Mouse (Mus musculus): Measurements from ENCODE around the gene Ncaph2. TPM values are rescaled to one million over a fixed set of nuclear protein-coding genes. Genes with fewer than 3 reads are reported as not detected.

Ncaph2 gene
- total RNA-seq, 2 experiments from 2014 or later, result 96.7 to 115 TPM

GRCm38 (mm10) chr15:89377938-89378828 is 22.7 kb downstream of the Ncaph2 start:
- peak; percentile 5 for ATAC-seq (replicated peaks; ENCODE audit: poor library complexity)

GRCm38 (mm10) chr15:89378831-89379401 is 23.4 kb downstream of the Ncaph2 start, which contains the start of gene Odf3b:
Gene Odf3b, minus strand, starts transcription at chr15:89379282.
- ATAC-seq (replicated peaks; ENCODE audit: poor library complexity), result peak; percentile 22

GRCm38 (mm10) chr15:89379429-89379828 is 23.9 kb downstream of the Ncaph2 start:
- ATAC-seq (replicated peaks; ENCODE audit: poor library complexity), result peak; percentile 73

GRCm38 (mm10) chr15:89384617-89385016 is 29.1 kb downstream of the Ncaph2 start, which contains the start of gene Klhdc7b:
Gene Klhdc7b, plus strand, starts transcription at chr15:89384917.
- no peak for ATAC-seq (replicated peaks; ENCODE audit: poor library complexity)

- peak; percentile 36 for ATAC-seq (replicated peaks; ENCODE audit: poor library complexity)
Measured at GRCm38 (mm10) chr15:89387127-89387526, 31.6 kb downstream of the Ncaph2 start.

DNA sequence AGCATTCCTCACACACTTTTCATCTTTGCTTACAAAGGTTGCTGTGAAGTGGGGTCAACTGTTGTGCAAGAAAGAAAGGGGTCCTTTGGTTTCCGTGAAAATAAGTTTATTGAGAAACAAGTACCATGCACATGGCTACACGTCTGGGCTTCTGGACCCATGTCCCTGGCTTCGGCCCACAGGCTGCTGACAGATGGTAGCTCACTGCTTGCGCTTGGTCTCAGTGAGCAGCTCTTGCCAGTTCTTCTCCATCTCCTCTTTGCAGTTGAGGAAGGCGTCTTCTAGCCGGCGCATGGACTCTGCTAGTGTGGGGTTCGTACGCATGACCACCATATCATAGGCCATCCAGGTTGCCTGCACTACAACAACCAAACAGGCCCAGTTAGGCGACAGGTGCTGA is 34.6 kb downstream of the Ncaph2 start:
- ATAC-seq (replicated peaks; ENCODE audit: poor library complexity), result no peak

- no peak for ATAC-seq (replicated peaks; ENCODE audit: poor library complexity)
Measured at GRCm38 (mm10) chr15:89396883-89397282, 41.4 kb downstream of the Ncaph2 start.

- ATAC-seq (replicated peaks; ENCODE audit: poor library complexity), result no peak
Measured at GRCm38 (mm10) chr15:89398146-89398545, 42.6 kb downstream of the Ncaph2 start.

GRCm38 (mm10) chr15:89399716-89400115 is 44.2 kb downstream of the Ncaph2 start:
- no peak for ATAC-seq (replicated peaks; ENCODE audit: poor library complexity)

DNA sequence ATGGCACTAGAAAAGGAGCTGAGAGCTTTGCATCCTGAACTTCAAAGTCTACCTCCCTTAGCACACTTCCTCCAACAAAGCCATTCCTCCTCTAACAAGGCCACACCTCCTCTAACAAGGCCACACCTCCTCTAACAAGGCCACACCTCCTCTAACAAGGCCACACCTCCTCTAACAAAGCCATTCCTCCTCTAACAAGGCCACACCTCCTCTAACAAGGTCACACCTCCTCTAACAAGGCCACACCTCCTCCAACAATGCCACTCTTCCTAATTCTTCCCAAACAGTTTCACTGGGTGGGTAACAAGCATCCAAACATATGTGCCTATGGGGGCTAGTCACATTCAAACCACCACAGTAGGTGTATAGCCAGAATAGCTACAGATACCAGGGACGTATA is 47.0 kb downstream of the Ncaph2 start:
- no peak for ATAC-seq (replicated peaks; ENCODE audit: poor library complexity)

- no peak for ATAC-seq (replicated peaks; ENCODE audit: poor library complexity)
Measured at GRCm38 (mm10) chr15:89404831-89405623, 49.5 kb downstream of the Ncaph2 start.

- no peak for ATAC-seq (replicated peaks; ENCODE audit: poor library complexity)
Measured at GRCm38 (mm10) chr15:89406691-89407090, 51.2 kb downstream of the Ncaph2 start.

DNA sequence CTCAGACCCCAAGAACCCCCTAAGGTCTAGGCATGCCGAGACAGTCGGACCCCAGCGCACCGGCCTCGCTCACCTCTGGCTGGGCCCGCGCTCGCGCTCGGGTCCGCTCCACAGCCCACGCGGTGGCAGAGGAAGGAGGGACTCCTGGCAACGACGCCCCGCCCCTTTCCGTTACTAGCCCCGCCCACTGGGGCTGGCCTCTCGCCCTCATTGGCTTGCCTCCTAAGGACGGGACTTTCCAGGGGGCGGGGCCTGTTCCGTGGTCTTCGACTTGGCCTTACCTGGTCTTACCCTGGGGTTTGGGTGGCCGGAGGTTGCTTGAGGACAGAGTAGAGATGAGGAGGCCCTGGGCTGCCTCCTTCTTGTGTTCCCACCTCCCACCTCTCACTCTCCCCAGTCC is 54.6 kb downstream of the Ncaph2 start, which contains the start of gene Syce3:
Gene Syce3, minus strand, starts transcription at position 386 of the 400 bp plus-strand sequence.
- no peak for ATAC-seq (replicated peaks; ENCODE audit: poor library complexity)

GRCm38 (mm10) chr15:89415282-89415681 is 59.8 kb downstream of the Ncaph2 start:
- no peak for ATAC-seq (replicated peaks; ENCODE audit: poor library complexity)

GRCm38 (mm10) chr15:89421938-89422337 is 66.4 kb downstream of the Ncaph2 start:
- no peak for ATAC-seq (replicated peaks; ENCODE audit: poor library complexity)

Other genes starting within 250 kb of the Ncaph2 start
- 22.2 and 24.7 TPM in 2 replicates for gene Tubgcp6, start 232.6 kb upstream of the Ncaph2 start, total RNA-seq (2015)
- gene Tubgcp6, start 232.6 kb upstream of the Ncaph2 start, total RNA-seq (2017), result 16.6 and 35.5 TPM in 2 replicates
- gene Hdac10, start 227.0 kb upstream of the Ncaph2 start, total RNA-seq (2015), result 4.0 and 5.6 TPM in 2 replicates
- 9.8 and 12.0 TPM in 2 replicates for gene Hdac10, start 227.0 kb upstream of the Ncaph2 start, total RNA-seq (2017)
- gene Mapk12, start 215.0 kb upstream of the Ncaph2 start, total RNA-seq (2015), result 0.49 TPM in 1 of 2 replicates, not detected in the other
- 0.04 and 0.47 TPM in 2 replicates for gene Mapk12, start 215.0 kb upstream of the Ncaph2 start, total RNA-seq (2017)
- gene Mapk11, start 206.1 kb upstream of the Ncaph2 start, total RNA-seq (2015), result not detected in 2 replicates
- gene Mapk11, start 206.1 kb upstream of the Ncaph2 start, total RNA-seq (2017), result 0.10 TPM in 1 of 2 replicates, not detected in the other
- 12.1 and 12.6 TPM in 2 replicates for gene Plxnb2, start 174.9 kb upstream of the Ncaph2 start, total RNA-seq (2015)
- gene Plxnb2, start 174.9 kb upstream of the Ncaph2 start, total RNA-seq (2017), result 9.3 and 14.5 TPM in 2 replicates
- gene Dennd6b, start 159.2 kb upstream of the Ncaph2 start, total RNA-seq (2015), result 1.6 and 2.4 TPM in 2 replicates
- 1.3 and 2.5 TPM in 2 replicates for gene Dennd6b, start 159.2 kb upstream of the Ncaph2 start, total RNA-seq (2017)
- 8.5 and 11.8 TPM in 2 replicates for gene Ppp6r2, start 144.2 kb upstream of the Ncaph2 start, total RNA-seq (2015)
- 9.8 and 11.2 TPM in 2 replicates for gene Ppp6r2, start 144.2 kb upstream of the Ncaph2 start, total RNA-seq (2017)
- 92.1 and 94.9 TPM in 2 replicates for gene Sbf1, start 40.4 kb upstream of the Ncaph2 start, total RNA-seq (2015)
- gene Sbf1, start 40.4 kb upstream of the Ncaph2 start, total RNA-seq (2017), result 50.0 and 52.1 TPM in 2 replicates
- not detected in 2 replicates for gene Adm2, start 33.0 kb upstream of the Ncaph2 start, total RNA-seq (2015)
- not detected in 2 replicates for gene Adm2, start 33.0 kb upstream of the Ncaph2 start, total RNA-seq (2017)
- gene Miox, start 21.3 kb upstream of the Ncaph2 start, total RNA-seq (2015), result not detected in 2 replicates
- not detected in 2 replicates for gene Miox, start 21.3 kb upstream of the Ncaph2 start, total RNA-seq (2017)
- gene Lmf2, start 60 bp upstream of the Ncaph2 start, total RNA-seq (2015), result 14.0 and 16.6 TPM in 2 replicates
- 7.4 and 11.7 TPM in 2 replicates for gene Lmf2, start 60 bp upstream of the Ncaph2 start, total RNA-seq (2017)
- 15.9 and 20.6 TPM in 2 replicates for gene Sco2, start 18.1 kb downstream of the Ncaph2 start, total RNA-seq (2015)
- 14.4 and 14.7 TPM in 2 replicates for gene Sco2, start 18.1 kb downstream of the Ncaph2 start, total RNA-seq (2017)
- 0.10 and 0.17 TPM in 2 replicates for gene Tymp, start 21.3 kb downstream of the Ncaph2 start, total RNA-seq (2015)
- gene Tymp, start 21.3 kb downstream of the Ncaph2 start, total RNA-seq (2017), result 0.42 and 0.71 TPM in 2 replicates
- gene Odf3b, start 23.6 kb downstream of the Ncaph2 start, total RNA-seq (2015), result 0.90 and 2.7 TPM in 2 replicates
- 1.9 and 3.7 TPM in 2 replicates for gene Odf3b, start 23.6 kb downstream of the Ncaph2 start, total RNA-seq (2017)
- 0.07 TPM in 1 of 2 replicates, not detected in the other for gene Klhdc7b, start 29.2 kb downstream of the Ncaph2 start, total RNA-seq (2015)
- under 0.01 TPM in 1 of 2 replicates, not detected in the other for gene Klhdc7b, start 29.2 kb downstream of the Ncaph2 start, total RNA-seq (2017)
- not detected in 2 replicates for gene Syce3, start 54.8 kb downstream of the Ncaph2 start, total RNA-seq (2015)
- gene Syce3, start 54.8 kb downstream of the Ncaph2 start, total RNA-seq (2017), result not detected in 2 replicates
- gene Cpt1b, start 70.1 kb downstream of the Ncaph2 start, total RNA-seq (2015), result 1.5 and 1.9 TPM in 2 replicates
- 2.3 and 2.5 TPM in 2 replicates for gene Cpt1b, start 70.1 kb downstream of the Ncaph2 start, total RNA-seq (2017)
- gene C730034F03Rik, start 73.9 kb downstream of the Ncaph2 start, total RNA-seq (2015), result 0.98 and 3.6 TPM in 2 replicates
- gene C730034F03Rik, start 73.9 kb downstream of the Ncaph2 start, total RNA-seq (2017), result 3.7 and 5.5 TPM in 2 replicates
- 1.1 TPM in 1 of 2 replicates, not detected in the other for gene Gm44502, start 74.0 kb downstream of the Ncaph2 start, total RNA-seq (2015)
- gene Gm44502, start 74.0 kb downstream of the Ncaph2 start, total RNA-seq (2017), result 0.04 and 0.68 TPM in 2 replicates
- 36.0 and 45.7 TPM in 2 replicates for gene Chkb, start 74.2 kb downstream of the Ncaph2 start, total RNA-seq (2015)
- gene Chkb, start 74.2 kb downstream of the Ncaph2 start, total RNA-seq (2017), result 16.4 and 24.5 TPM in 2 replicates
- gene Mapk8ip2, start 98.2 kb downstream of the Ncaph2 start, total RNA-seq (2015), result not detected in 2 replicates
- gene Mapk8ip2, start 98.2 kb downstream of the Ncaph2 start, total RNA-seq (2017), result not detected in 2 replicates
- 7.1 and 7.3 TPM in 2 replicates for gene Arsa, start 121.7 kb downstream of the Ncaph2 start, total RNA-seq (2015)
- 8.8 and 13.9 TPM in 2 replicates for gene Arsa, start 121.7 kb downstream of the Ncaph2 start, total RNA-seq (2017)
- 1.8 and 4.2 TPM in 2 replicates for gene Shank3, start 143.9 kb downstream of the Ncaph2 start, total RNA-seq (2015)
- gene Shank3, start 143.9 kb downstream of the Ncaph2 start, total RNA-seq (2017), result 1.3 and 3.1 TPM in 2 replicates
- not detected in 2 replicates for gene Acr, start 212.6 kb downstream of the Ncaph2 start, total RNA-seq (2015)
- not detected in 2 replicates for gene Acr, start 212.6 kb downstream of the Ncaph2 start, total RNA-seq (2017)
- gene Rabl2, start 236.2 kb downstream of the Ncaph2 start, total RNA-seq (2015), result 14.3 and 17.1 TPM in 2 replicates
- gene Rabl2, start 236.2 kb downstream of the Ncaph2 start, total RNA-seq (2017), result 7.4 and 11.2 TPM in 2 replicates

All from megakaryocyte progenitor cell, adult 5-6 weeks (primary cell).